In genomic region chr19:40271308-40271892, GRCm38 (mm10) we compare ENCODE assay signal across 8 mouse cellular contexts. TPM values are rescaled to one million over a fixed set of nuclear protein-coding genes. Genes with fewer than 3 reads are reported as not detected.
DNase-seq lines count a peak whose midpoint lies in the region; ATAC-seq and TF ChIP-seq lines count a peak whose summit lies in the region.

TSS of gene Pdlim1 (minus strand) at chr19:40271842.

- peak; percentile 92 for ATAC-seq in intestine, embryonic 16.5 days
- ATAC-seq in liver, embryonic 14.5 days (ENCODE audit: insufficient read depth) = peak; percentile 92

- peak within 1 kb of the TSS; percentile 89 for H3K9ac ChIP-seq in intestine, embryonic 16.5 days (ENCODE audit: low read depth, low read length)
- peak within 1 kb of the TSS; percentile 57 for H3K9ac ChIP-seq in liver, embryonic 14.5 days (replicated peaks)

- WGBS in intestine, embryonic 16.5 days = 0% methylated on average over 45 of the region's 54 CpGs
- under 1% methylated on average over 54 of the region's 54 CpGs for WGBS in liver, embryonic 14.5 days (ENCODE audit: insufficient replicate concordance)

- H3K27me3 ChIP-seq in intestine, embryonic 16.5 days (replicated peaks; ENCODE audit: control insufficient read depth, insufficient read depth, low read length) = no peaks in the 10 kb centered on the region
- H3K27me3 ChIP-seq in liver, embryonic 14.5 days (ENCODE audit: control insufficient read depth, insufficient read depth, low read length) = peaks cover 12% of the 10 kb centered on the region

- peak within 1 kb of the TSS; percentile 56 for H3K4me3 ChIP-seq in cortical plate, adult 2 months (ENCODE audit: insufficient read depth, low read length)
- H3K4me3 ChIP-seq in intestine, embryonic 16.5 days (ENCODE audit: low read length) = peak within 1 kb of the TSS; percentile 82
- H3K4me3 ChIP-seq in liver, embryonic 14.5 days (ENCODE audit: insufficient read depth in 1 of 2, low read depth in 2 of 2, low read length in 2 of 2) = peak within 1 kb of the TSS; percentile 66 to 80

- H3K36me3 ChIP-seq in intestine, embryonic 16.5 days (ENCODE audit: control insufficient read depth, insufficient read depth, low read length) = no peaks in the 10 kb centered on the region
- H3K36me3 ChIP-seq in liver, embryonic 14.5 days (replicated peaks; ENCODE audit: control insufficient read depth, insufficient read depth, low read depth) = no peaks in the 10 kb centered on the region

- H3K27ac ChIP-seq in cortical plate, adult 2 months (ENCODE audit: insufficient read depth, low read length) = no peak within 1 kb of the TSS
- H3K27ac ChIP-seq in intestine, embryonic 16.5 days (ENCODE audit: low read length) = peak within 1 kb of the TSS; percentile 76
- H3K27ac ChIP-seq in liver, embryonic 14.5 days = no peak within 1 kb of the TSS

- peak within 1 kb of the TSS; percentile 78 for H3K4me2 ChIP-seq in intestine, embryonic 16.5 days (ENCODE audit: low read depth, low read length)
- peak within 1 kb of the TSS; percentile 73 for H3K4me2 ChIP-seq in liver, embryonic 14.5 days (ENCODE audit: low read depth)

- TF ChIP-seq POLR2A in cortical plate, adult 2 months (IDR thresholded peaks at IDR 0.05; ENCODE audit: extremely low read depth, insufficient read depth, low read length) = no peak

- H3K4me1 ChIP-seq in cortical plate, adult 2 months (ENCODE audit: control insufficient read depth, insufficient read depth, low read length) = no peaks in the 10 kb centered on the region; the same call in 1 of the 2 replicates
- H3K4me1 ChIP-seq in intestine, embryonic 16.5 days (ENCODE audit: control insufficient read depth, insufficient read depth, low read length) = peaks cover 21% of the 10 kb centered on the region
- peaks cover 5 to 13% of the 10 kb centered on the region in 2 experiments; a peak in 3 of 4 replicates for H3K4me1 ChIP-seq in liver, embryonic 14.5 days (replicated peaks; ENCODE audit: control insufficient read depth in 2 of 2, insufficient read depth in 2 of 2, low read length in 1 of 2)

- H3K9me3 ChIP-seq in intestine, embryonic 16.5 days (ENCODE audit: control insufficient read depth, low read length) = no peaks in the 10 kb centered on the region
- H3K9me3 ChIP-seq in liver, embryonic 14.5 days (ENCODE audit: control insufficient read depth, low read length) = no peaks in the 10 kb centered on the region

- no peak for TF ChIP-seq CTCF in cortical plate, adult 2 months (IDR thresholded peaks at IDR 0.05; ENCODE audit: extremely low read depth, insufficient read depth, low read length)
- no peak for TF ChIP-seq CTCF in liver, embryonic 14.5 days (IDR thresholded peaks at IDR 0.05; ENCODE audit: low read depth)

- peak; percentile 26 to 28 for DNase-seq in left cerebral cortex, adult 18-20 months (ENCODE audit: low spot score in 2 of 2)
- DNase-seq in left cerebral cortex, adult 11 months (ENCODE audit: low spot score) = no peak
- no peak for DNase-seq in gonadal fat pad, adult 2 months (ENCODE audit: low read depth)
- peak; percentile 58 to 64 (median 61) for DNase-seq in liver, embryonic 14.5 days (ENCODE audit: low read depth in 3 of 3, low spot score in 3 of 3)
- DNase-seq in natural killer cell, adult 2 months (ENCODE audit: low spot score in 2 of 2) = peak; percentile 18 to 24
- DNase-seq in thymus, adult 18-20 months = peak; percentile 59 to 71

- TF ChIP-seq EP300 in liver, embryonic 14.5 days (IDR thresholded peaks at IDR 0.05; ENCODE audit: low read depth) = no peak

RNA-seq across cellular contexts. Expression of gene Pdlim1, which starts in this region (rescaled TPM):
- 10 to 100 TPM; 22.7 to 25.0 TPM for total RNA-seq in left cerebral cortex, adult 18-20 months (2021)
- polyA plus RNA-seq in cortical plate, adult 2 months (2012; rRNA removed) = 24.7 and 29.5 TPM in 2 replicates
- polyA plus RNA-seq in gonadal fat pad, adult 2 months (2012; rRNA removed) = 150 and 218 TPM in 2 replicates
- 217 and 222 TPM in 2 replicates for polyA plus RNA-seq in intestine, embryonic 16.5 days (2015; fragmentation: Nextera tagmentation; extraction: Ambion mirVana)
- 14.2 and 31.4 TPM in 2 replicates for polyA plus RNA-seq in liver, embryonic 14.5 days (2012; rRNA removed)
- 70.7 and 73.9 TPM in 2 replicates for polyA plus RNA-seq in liver, embryonic 14.5 days (2014; fragmentation: Nextera tagmentation; extraction: Ambion mirVana)

Comparison
In these comparisons a context has a peak if more than half of its experiments do, and no peak if none do; other contexts are left out.
1. DNase-seq: peak in left cerebral cortex, adult 18-20 months (2 of 2), liver, embryonic 14.5 days (3 of 3), natural killer cell, adult 2 months (2 of 2) and thymus, adult 18-20 months (2 of 2); none in left cerebral cortex, adult 11 months (single experiment) and gonadal fat pad, adult 2 months (single experiment).
2. Peak in every context shown above with its lines, with median percentiles within 50 percentile points of each other: H3K4me3 ChIP-seq.